Mouse (Mus musculus) heart, adult 18-20 months (tissue): ENCODE data around the gene Lamc3. TPM values are rescaled to one million over a fixed set of nuclear protein-coding genes. Genes with fewer than 3 reads are reported as not detected.

Experiments used
- DNase-seq, 2 experiments: peaks; one replicate each; pipeline ENCODE4 v3.0.0; 2021 to 2022; ENCODE audit warnings: mixed read lengths in 1 of 2
- total RNA-seq, 2 experiments: library from RNA; stranded (reverse); gene quantifications; 2 replicates each; pipeline ENCODE4 v1.2.3; 2021

Gene Lamc3
- total RNA-seq, 2 experiments from 2014 or later, result 0.67 to 0.75 TPM

DNA sequence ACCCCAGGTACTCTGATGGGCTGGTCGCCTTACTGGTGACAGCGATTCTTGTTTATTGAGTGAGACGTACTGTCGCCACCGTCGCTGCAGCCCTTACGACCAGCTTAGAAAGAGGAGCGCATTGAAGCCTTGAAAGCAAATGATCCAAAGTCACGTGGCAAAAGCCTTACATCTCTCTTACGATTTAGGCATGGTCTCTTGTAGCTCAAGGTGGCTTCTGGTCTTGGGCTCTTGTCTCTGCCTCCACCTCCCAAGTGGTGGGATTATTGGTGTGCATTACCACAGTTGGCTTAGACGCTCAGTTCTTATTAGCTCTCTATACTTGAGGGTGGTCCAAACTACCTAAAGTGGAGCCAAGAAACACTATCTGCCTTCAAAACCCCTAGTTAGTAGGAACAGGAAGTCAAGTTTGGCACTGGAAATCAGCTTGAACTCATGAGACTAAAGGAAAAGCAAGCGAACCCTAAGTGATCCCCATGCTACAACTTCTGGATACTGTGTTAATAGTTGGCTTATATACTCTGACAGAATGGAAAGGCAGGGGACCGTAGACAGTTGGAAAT is 87.8 kb downstream of the Lamc3 start:
- DNase-seq, result no peak

DNA sequence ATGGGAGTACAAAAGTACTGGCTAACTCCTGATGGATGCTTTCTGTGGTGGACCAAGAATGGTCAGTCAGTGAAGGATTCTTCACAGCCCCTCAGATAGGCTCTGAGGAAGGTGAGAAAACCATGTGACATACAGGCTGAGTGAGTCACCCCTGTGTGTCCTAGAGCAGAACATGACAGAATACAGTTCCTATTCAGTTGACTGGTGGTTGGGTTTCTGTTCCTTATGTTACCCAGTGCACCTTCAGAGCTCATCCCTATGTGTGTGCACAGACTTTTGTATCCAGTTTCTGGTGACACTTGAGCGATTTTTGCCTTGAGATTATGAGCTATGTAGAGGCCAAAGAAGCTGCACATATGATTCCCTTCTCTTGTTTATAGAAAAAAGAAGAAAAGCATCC is 100.7 kb downstream of the Lamc3 start:
- DNase-seq, result no peak

DNA sequence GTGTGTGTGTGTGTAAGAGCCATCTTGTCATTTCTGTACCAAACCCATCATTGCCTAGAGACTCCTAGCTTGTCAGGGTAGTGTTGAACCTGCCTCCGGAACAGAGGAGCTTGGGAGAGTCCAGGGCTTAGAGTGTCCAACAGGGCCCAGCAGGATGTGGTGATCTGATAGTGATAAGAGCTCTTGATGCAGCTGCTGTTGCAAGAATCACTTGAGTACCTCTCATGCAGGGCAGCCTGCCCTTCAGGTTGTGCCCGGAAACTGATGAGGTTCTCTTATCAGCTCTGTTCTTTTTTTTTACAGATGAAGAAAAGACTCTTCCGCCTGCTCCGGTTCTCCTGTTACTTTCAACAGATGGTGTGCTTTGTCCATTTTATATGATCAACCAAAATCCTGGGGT is 103.9 kb downstream of the Lamc3 start:
- no peak for DNase-seq

DNA sequence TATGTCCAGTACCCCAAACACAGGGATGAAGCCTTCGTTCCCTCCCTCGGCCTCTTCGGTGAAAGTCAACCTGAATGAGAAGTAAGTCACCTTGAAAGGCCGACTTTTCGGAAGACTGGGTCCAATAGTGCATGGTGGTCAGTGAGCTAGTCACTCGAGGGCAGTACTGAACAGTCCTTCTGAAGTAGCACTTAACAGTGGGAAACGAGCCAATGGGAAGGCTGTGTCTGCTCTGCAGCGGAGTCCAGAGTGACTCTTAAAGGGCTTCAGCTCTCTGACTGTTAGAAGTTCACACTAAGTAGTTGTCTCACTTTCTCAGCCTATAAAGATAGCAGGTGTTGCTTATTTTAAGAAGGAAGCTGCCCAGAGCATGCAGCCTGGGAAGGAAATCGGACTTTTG is 107.8 kb downstream of the Lamc3 start:
- DNase-seq, result peak; percentile 14 to 16

DNA sequence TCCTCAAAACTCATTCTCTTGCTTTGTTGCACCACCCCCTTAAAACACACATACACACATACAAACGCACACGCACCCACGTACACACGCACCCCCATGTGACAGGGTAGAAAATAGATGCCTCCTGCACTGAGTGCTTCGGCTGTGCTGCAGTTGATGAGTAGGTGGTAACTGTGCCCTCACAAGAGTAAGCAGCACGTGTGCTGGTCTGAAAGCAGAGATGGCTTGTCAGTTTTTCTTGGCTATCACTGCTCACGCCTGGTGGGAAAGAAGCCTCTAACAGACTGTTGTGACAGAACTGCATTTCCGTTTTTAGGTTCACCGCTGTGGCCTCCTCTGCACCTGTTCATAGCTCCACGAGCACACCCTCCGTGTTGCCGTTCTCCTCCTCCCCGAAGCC is 109.0 kb downstream of the Lamc3 start:
- DNase-seq, result no peak

Other genes with a start within 250 kb of the Lamc3 start
- gene Prdm12, start 247.3 kb upstream of the Lamc3 start, total RNA-seq, result not detected
- gene Exosc2, start 216.6 kb upstream of the Lamc3 start, total RNA-seq, result 10 to 100 TPM in 1 of 2 experiments, 1 to 10 TPM in 1; 8.2 to 10.1 TPM
- gene Abl1, start 198.9 kb upstream of the Lamc3 start, total RNA-seq, result 10 to 100 TPM; 25.5 to 26.5 TPM
- under 1 TPM in 1 of 2 experiments, not detected in 1; 0.10 TPM for gene Qrfp, start 76.7 kb upstream of the Lamc3 start, total RNA-seq
- not detected for gene Fibcd1, start 41.3 kb upstream of the Lamc3 start, total RNA-seq
- gene Aif1l, start 62.8 kb downstream of the Lamc3 start, total RNA-seq, result 1 to 10 TPM; 2.5 to 3.5 TPM
- gene Nup214, start 87.1 kb downstream of the Lamc3 start, total RNA-seq, result 10 to 100 TPM; 27.7 to 36.7 TPM
- 10 to 100 TPM; 15.0 to 23.0 TPM for gene Fam78a, start 197.6 kb downstream of the Lamc3 start, total RNA-seq
- 10 to 100 TPM; 27.3 to 38.3 TPM for gene Plpp7, start 208.2 kb downstream of the Lamc3 start, total RNA-seq